Mouse (Mus musculus): ENCODE data around the gene Fmo1.

GRCm38 (mm10) chr1:162886138-162886816 lies 19.9 kb upstream of the Fmo1 start:
- TF ChIP-seq POLR2A (IDR thresholded peaks at IDR 0.05; ENCODE audit: low read depth, low read length) (no peak), CTCF (conservative IDR thresholded peaks at IDR 0.05; ENCODE audit: insufficient read depth, insufficient read length, low read depth, low read length) (no peak)

Data from kidney, adult 2 months (tissue).